Mouse (Mus musculus) forebrain, embryonic 13.5 days (tissue): ENCODE data around the gene Vipr1. TPM values are rescaled to one million over a fixed set of nuclear protein-coding genes. Genes with fewer than 3 reads are reported as not detected.

ENCODE experiments used
- ATAC-seq: fragments of 200-750 bp; cut with Nextera tagmentation; 2 replicates; pipeline ENCODE4 v1.8.0; 2017
- H3K27ac ChIP-seq: fragments of 300-500 bp; sonication (generic); 2 replicates; pipeline ENCODE4 v1.5.1; 2015; ENCODE audit warnings: inconsistent platforms, mild to moderate bottlenecking, moderate library complexity
- H3K27me3 ChIP-seq: fragments of 300-500 bp; sonication (generic); 2 replicates; pipeline ENCODE4 v1.6.1; 2015; ENCODE audit warnings: mild to moderate bottlenecking, inconsistent platforms
- H3K36me3 ChIP-seq: fragments of 300-500 bp; sonication (generic); 2 replicates; pipeline ENCODE4 v1.6.1; 2015; ENCODE audit warnings: mild to moderate bottlenecking, inconsistent platforms; ENCODE audit not compliant: poor library complexity, severe bottlenecking
- H3K4me1 ChIP-seq: fragments of 300-500 bp; sonication (generic); 2 replicates; pipeline ENCODE4 v1.6.1; 2015; ENCODE audit warnings: inconsistent platforms
- H3K4me2 ChIP-seq: fragments of 300-500 bp; sonication (generic); 2 replicates; pipeline ENCODE4 v1.6.1; 2015; ENCODE audit warnings: inconsistent platforms, mild to moderate bottlenecking, moderate library complexity
- H3K4me3 ChIP-seq: fragments of 300-500 bp; sonication (generic); 2 replicates; pipeline ENCODE4 v1.5.1; 2015; ENCODE audit warnings: mild to moderate bottlenecking, inconsistent platforms
- H3K9ac ChIP-seq: fragments of 300-500 bp; sonication (generic); 2 replicates; pipeline ENCODE4 v1.6.1; 2015; ENCODE audit warnings: mild to moderate bottlenecking, inconsistent platforms
- H3K9me3 ChIP-seq: fragments of 300-500 bp; sonication (generic); replicated peaks from 2 replicates; pipeline ENCODE4 v1.6.1; 2016; ENCODE audit warnings: inconsistent platforms
- WGBS: fragments of 180-500 bp; shearing (Covaris S2); methylation state at CpG from one replicate; pipeline ENCODE4 v1.1.7; 2015; 5-methylcytosine and 5-hydroxymethylcytosine counted together
- polyA plus RNA-seq: library from polyadenylated mRNA; unstranded; fragments of >200 nt; fragmentation: Nextera tagmentation; extraction: Ambion mirVana; gene quantifications from 2 replicates; pipeline ENCODE4 v1.2.1, GENCODE M21; 2015

The Vipr1 gene
- polyA plus RNA-seq, 1 experiment from 2014 or later, result 0.59 TPM

DNA sequence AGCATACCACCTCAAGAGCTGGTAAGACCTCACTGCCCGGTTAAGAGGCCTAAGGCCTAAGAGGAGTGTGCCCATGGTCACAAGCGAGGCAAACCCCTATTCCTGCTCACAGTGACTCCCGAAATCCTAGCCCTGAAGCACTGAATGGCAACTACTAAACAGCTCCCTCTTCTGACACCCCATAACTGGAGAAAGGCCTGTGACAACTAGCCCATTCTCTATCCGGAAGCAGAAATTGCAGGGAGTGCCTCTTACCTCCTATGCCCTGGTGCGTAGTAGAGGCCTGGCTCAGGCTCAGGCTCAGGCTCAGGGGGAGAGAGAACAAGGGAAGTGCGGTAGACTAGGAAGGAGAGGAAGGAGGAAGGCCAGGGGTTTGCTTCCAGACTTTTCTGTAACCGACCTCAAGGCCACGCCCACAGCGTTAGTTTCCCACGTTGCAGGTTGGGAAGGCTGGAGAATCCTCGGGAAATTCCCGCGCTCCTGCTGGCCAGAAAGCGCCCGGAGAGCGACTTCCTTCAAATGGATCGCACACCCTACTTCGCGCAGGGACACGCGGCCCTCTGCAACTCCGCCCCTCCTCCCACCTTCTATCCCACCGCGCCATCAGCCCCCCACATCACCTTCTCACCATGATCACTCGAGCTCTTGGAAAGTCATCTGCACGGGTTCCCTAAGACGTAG is 1.1 kb upstream of the Vipr1 start:
- peak overlapping the region; percentile 90 for H3K4me2 ChIP-seq
- no peak overlapping the region for H3K27ac ChIP-seq
- H3K9ac ChIP-seq, result 0 out of 2 replicates have a peak overlapping the region, but pooled peaks have one; percentile 75
- ATAC-seq, result no peak
- peaks cover 24% of the 10 kb centered on the region for H3K4me1 ChIP-seq
- no peaks in the 10 kb centered on the region for H3K36me3 ChIP-seq
- peaks cover 75% of the 10 kb centered on the region for H3K27me3 ChIP-seq
- no peaks in the 10 kb centered on the region for H3K9me3 ChIP-seq
- peak overlapping the region; percentile 55 for H3K4me3 ChIP-seq
- 11% methylated on average over 27 of the region's 27 CpGs for WGBS

GRCm38 (mm10) chr9:121642001-121642400 is 515 bp upstream of the Vipr1 start, which contains the start of gene Lyzl4:
Lyzl4 (minus strand) TSS chr9:121642096.
- H3K27me3 ChIP-seq, result peaks cover 72% of the 10 kb centered on the region
- peak within 1 kb of the TSS; percentile 90 for H3K4me2 ChIP-seq
- no peaks in the 10 kb centered on the region for H3K9me3 ChIP-seq
- peak within 1 kb of the TSS; percentile 75 for H3K9ac ChIP-seq
- H3K4me3 ChIP-seq, result peak within 1 kb of the TSS; percentile 55
- no peak within 1 kb of the TSS for H3K27ac ChIP-seq
- ATAC-seq, result peak; percentile 55
- H3K36me3 ChIP-seq, result no peaks in the 10 kb centered on the region
- WGBS, result under 1% methylated on average over 26 of the region's 26 CpGs
- H3K4me1 ChIP-seq, result peaks cover 24% of the 10 kb centered on the region

DNA sequence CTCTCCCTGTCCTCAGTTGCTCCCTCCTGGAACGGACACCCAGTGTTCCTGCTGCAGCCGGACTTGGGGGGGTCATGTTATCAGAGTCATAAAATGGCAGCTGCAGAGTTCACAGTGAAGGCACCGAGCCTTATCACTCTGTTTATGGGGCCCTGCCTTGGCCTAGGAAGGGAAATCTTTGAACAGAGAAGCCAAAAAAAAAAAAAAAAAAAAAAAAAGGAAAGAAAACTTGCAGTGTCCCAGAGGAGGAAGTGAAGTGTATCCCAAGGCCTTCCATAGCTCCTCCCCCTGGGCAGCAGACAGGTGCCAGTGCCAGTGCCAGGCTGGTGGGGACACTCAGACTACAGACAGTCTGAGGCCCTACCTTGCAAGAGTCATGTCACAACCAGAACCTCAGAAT is 2.3 kb downstream of the Vipr1 start:
- Histone ChIP-seq H3K27ac (no peak overlapping the region), H3K9ac (no peak overlapping the region), H3K9me3 (no peaks in the 10 kb centered on the region), H3K4me3 (no peak overlapping the region), H3K4me1 (peaks cover 24% of the 10 kb centered on the region), H3K4me2 (no peak overlapping the region), H3K27me3 (peaks cover 65% of the 10 kb centered on the region), H3K36me3 (no peaks in the 10 kb centered on the region)
- ATAC-seq, result no peak
- 76% methylated on average over 3 of the region's 3 CpGs for WGBS

GRCm38 (mm10) chr9:121647026-121647425 is 4.5 kb downstream of the Vipr1 start:
- WGBS, result 85% methylated on average over 7 of the region's 7 CpGs
- Histone ChIP-seq H3K9ac (no peak overlapping the region), H3K27me3 (peaks cover 44% of the 10 kb centered on the region), H3K4me1 (peaks cover 15% of the 10 kb centered on the region), H3K9me3 (no peaks in the 10 kb centered on the region), H3K27ac (no peak overlapping the region), H3K36me3 (no peaks in the 10 kb centered on the region), H3K4me2 (no peak overlapping the region), H3K4me3 (no peak overlapping the region)
- no peak for ATAC-seq

- Histone ChIP-seq H3K4me3 (no peak overlapping the region), H3K27ac (no peak overlapping the region), H3K4me2 (no peak overlapping the region), H3K9ac (no peak overlapping the region), H3K9me3 (no peaks in the 10 kb centered on the region), H3K4me1 (no peaks in the 10 kb centered on the region), H3K27me3 (no peaks in the 10 kb centered on the region), H3K36me3 (no peaks in the 10 kb centered on the region)
- no peak for ATAC-seq
- 92% methylated on average over 10 of the region's 10 CpGs for WGBS
These were observed 11.2 kb downstream of the Vipr1 start for GRCm38 (mm10) chr9:121653668-121654067.

DNA sequence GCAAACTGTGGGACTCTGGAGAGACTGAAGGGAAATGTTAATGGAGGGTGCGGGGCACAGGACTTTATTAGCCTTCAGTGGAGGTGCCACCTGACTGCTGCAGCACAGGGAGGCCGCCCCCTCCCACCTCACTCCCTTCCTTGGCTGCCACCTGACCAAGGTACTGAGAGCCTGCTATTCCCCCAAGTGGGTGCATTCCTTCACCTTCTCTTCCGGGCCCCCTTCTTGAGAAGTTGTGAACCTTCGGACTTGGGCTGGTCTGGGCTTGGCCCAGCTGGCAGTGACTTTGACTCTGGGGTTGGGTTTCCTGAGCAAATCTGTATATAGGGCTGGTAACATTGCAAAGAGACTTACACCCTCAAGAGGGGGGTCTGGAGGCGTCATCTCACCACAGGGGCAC is 13.8 kb downstream of the Vipr1 start:
- no peak for ATAC-seq
- no peaks in the 10 kb centered on the region for H3K36me3 ChIP-seq
- WGBS, result 91% methylated on average over 5 of the region's 5 CpGs
- no peak overlapping the region for H3K9ac ChIP-seq
- H3K4me3 ChIP-seq, result no peak overlapping the region
- no peaks in the 10 kb centered on the region for H3K27me3 ChIP-seq
- no peaks in the 10 kb centered on the region for H3K9me3 ChIP-seq
- no peak overlapping the region for H3K4me2 ChIP-seq
- no peak overlapping the region for H3K27ac ChIP-seq
- no peaks in the 10 kb centered on the region for H3K4me1 ChIP-seq

DNA sequence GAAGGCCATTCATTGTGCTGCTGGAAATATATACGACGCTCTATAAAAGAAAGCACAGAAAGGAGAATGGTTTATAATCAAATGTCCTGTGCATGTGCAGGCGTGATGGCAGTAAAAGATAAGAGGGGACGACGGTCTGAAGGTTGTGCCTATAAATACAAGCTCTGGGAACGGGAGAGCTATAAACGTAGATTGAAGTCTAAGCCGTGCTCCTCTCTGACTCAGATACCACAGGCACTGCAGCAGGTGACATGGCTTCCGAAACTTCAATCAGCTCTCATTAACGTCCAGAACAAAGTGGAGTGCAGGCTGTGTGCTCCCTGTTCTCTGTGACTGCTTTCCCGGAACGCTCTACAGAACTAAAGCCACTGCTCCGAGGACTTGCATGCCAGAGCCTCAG is 14.6 kb downstream of the Vipr1 start:
- H3K4me3 ChIP-seq, result no peak overlapping the region
- no peak for ATAC-seq
- H3K9me3 ChIP-seq, result no peaks in the 10 kb centered on the region
- H3K27me3 ChIP-seq, result no peaks in the 10 kb centered on the region
- no peak overlapping the region for H3K27ac ChIP-seq
- no peak overlapping the region for H3K4me2 ChIP-seq
- H3K36me3 ChIP-seq, result no peaks in the 10 kb centered on the region
- no peak overlapping the region for H3K9ac ChIP-seq
- WGBS, result 69% methylated on average over 13 of the region's 13 CpGs
- no peaks in the 10 kb centered on the region for H3K4me1 ChIP-seq

DNA sequence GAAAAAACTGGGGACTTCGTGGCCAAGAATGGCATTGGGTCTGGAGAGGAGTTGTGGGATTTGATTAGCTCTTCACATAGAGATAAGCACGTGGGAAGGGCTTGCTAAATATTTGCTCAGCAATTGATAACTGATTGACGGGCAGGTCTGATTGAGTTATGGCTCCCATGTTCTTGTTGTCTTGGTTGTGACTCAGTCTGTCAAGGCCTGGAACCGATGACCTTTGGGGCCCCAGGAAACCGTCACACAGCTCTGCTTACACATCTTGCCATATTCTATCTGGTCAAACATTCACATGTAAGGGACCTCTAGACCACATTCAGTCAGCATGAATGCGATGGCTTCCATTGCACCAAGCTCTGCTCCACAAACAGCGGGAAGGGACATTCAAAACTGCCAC is 15.7 kb downstream of the Vipr1 start:
- no peak for ATAC-seq
- 0 out of 2 replicates have a peak, but pooled peaks cover under 1% of the 10 kb centered on the region for H3K27me3 ChIP-seq

GRCm38 (mm10) chr9:121659791-121660190 is 17.3 kb downstream of the Vipr1 start:
- H3K4me2 ChIP-seq, result no peak overlapping the region
- no peak overlapping the region for H3K27ac ChIP-seq
- H3K36me3 ChIP-seq, result no peaks in the 10 kb centered on the region
- ATAC-seq, result no peak
- H3K27me3 ChIP-seq, result 0 out of 2 replicates have a peak, but pooled peaks cover 3% of the 10 kb centered on the region
- no peaks in the 10 kb centered on the region for H3K4me1 ChIP-seq
- no peak overlapping the region for H3K9ac ChIP-seq
- WGBS, result 78% methylated on average over 7 of the region's 7 CpGs
- no peak overlapping the region for H3K4me3 ChIP-seq
- H3K9me3 ChIP-seq, result no peaks in the 10 kb centered on the region

More for the DNA sequence above, 15.7 kb downstream of the Vipr1 start:
- Histone ChIP-seq H3K27ac (no peak overlapping the region), H3K9ac (no peak overlapping the region), H3K9me3 (no peaks in the 10 kb centered on the region), H3K4me2 (no peak overlapping the region), H3K36me3 (no peaks in the 10 kb centered on the region), H3K4me1 (no peaks in the 10 kb centered on the region), H3K4me3 (no peak overlapping the region)
- 87% methylated on average over 7 of the region's 7 CpGs for WGBS

DNA sequence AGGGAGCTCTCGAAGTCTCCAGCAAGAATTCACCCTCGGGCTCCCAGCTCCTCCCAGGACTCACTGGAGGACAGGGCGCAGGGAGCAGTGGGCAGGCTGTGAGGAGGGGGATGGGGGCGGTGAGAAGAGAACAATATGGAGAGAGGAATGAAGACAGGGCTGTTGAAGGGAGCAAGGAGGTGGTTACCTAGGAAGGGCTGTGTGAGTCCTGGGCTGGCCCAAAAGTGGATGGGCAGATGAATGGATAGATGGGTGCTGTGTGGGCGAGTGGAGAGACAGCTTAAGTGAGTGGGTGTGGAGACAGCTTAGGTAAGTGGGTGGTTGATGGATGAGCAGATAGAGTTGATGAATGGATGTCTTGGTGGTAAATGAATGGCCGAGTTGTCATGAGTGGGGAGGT is 21.0 kb downstream of the Vipr1 start:
- Histone ChIP-seq H3K4me2 (no peak overlapping the region), H3K9me3 (no peaks in the 10 kb centered on the region), H3K27ac (no peak overlapping the region), H3K4me3 (no peak overlapping the region), H3K9ac (no peak overlapping the region), H3K4me1 (peaks cover 23% of the 10 kb centered on the region), H3K36me3 (no peaks in the 10 kb centered on the region), H3K27me3 (peaks cover 13% of the 10 kb centered on the region)
- WGBS, result 84% methylated on average over 6 of the region's 6 CpGs
- ATAC-seq, result no peak

DNA sequence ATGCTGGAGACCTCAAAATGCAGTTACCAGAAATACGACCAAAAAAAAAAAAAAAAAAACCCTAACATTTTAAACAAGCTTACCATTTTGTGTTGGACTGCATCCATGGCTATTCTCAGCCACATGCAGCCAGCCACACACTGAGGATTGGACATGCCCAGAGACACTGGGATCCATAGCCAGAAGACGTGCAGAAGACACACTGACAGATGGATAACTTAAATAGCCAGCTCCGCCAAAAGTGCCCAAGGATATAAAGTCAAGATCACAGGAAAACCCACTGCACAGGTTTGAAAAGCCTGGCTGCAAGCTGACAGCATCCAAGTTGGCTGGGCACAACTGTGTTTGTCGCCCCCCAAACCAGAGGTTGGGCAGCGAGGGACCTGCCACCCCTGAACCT is 21.6 kb downstream of the Vipr1 start:
- Histone ChIP-seq H3K9ac (no peak overlapping the region), H3K9me3 (no peaks in the 10 kb centered on the region), H3K4me2 (no peak overlapping the region), H3K4me3 (no peak overlapping the region), H3K27ac (no peak overlapping the region), H3K4me1 (peaks cover 26% of the 10 kb centered on the region), H3K36me3 (no peaks in the 10 kb centered on the region), H3K27me3 (peaks cover 19% of the 10 kb centered on the region)
- WGBS, result 84% methylated on average over 5 of the region's 5 CpGs
- no peak for ATAC-seq

- Histone ChIP-seq H3K4me3 (no peak overlapping the region), H3K9ac (no peak overlapping the region), H3K27me3 (peaks cover 38% of the 10 kb centered on the region), H3K4me1 (peaks cover 41% of the 10 kb centered on the region), H3K4me2 (no peak overlapping the region; the same call in 1 of the 2 replicates), H3K9me3 (no peaks in the 10 kb centered on the region), H3K36me3 (no peaks in the 10 kb centered on the region), H3K27ac (peak overlapping the region; percentile 88)
- 75% methylated on average over 16 of the region's 16 CpGs for WGBS
- ATAC-seq, result peak; percentile 73
These were observed 24.6 kb downstream of the Vipr1 start for GRCm38 (mm10) chr9:121666957-121667630.
